Mouse (Mus musculus) ES-Bruce4 (cell line): ENCODE measurements around the gene March8.

ENCODE experiments used
- CTCF ChIP-seq: IDR thresholded peaks from one replicate; pipeline ENCODE4 v1.8.1; 2011; ENCODE audit warnings: low read depth, low read length
- POLR2A ChIP-seq: IDR thresholded peaks from one replicate; pipeline ENCODE4 v1.8.1; 2011; ENCODE audit warnings: low read length; ENCODE audit not compliant: insufficient read depth

- TF ChIP-seq POLR2A = no peak
- TF ChIP-seq CTCF = no peak
Measured at GRCm38 (mm10) chr6:116378892-116379291, 41.1 kb downstream of the March8 start.
